Mouse (Mus musculus): ENCODE data around the gene Atcay. TPM values are rescaled to one million over a fixed set of nuclear protein-coding genes. Genes with fewer than 3 reads are reported as not detected.

Atcay gene
- total and polyA plus RNA-seq, 3 experiments, result 0.06 to 0.08 TPM; not detected in 1

DNA sequence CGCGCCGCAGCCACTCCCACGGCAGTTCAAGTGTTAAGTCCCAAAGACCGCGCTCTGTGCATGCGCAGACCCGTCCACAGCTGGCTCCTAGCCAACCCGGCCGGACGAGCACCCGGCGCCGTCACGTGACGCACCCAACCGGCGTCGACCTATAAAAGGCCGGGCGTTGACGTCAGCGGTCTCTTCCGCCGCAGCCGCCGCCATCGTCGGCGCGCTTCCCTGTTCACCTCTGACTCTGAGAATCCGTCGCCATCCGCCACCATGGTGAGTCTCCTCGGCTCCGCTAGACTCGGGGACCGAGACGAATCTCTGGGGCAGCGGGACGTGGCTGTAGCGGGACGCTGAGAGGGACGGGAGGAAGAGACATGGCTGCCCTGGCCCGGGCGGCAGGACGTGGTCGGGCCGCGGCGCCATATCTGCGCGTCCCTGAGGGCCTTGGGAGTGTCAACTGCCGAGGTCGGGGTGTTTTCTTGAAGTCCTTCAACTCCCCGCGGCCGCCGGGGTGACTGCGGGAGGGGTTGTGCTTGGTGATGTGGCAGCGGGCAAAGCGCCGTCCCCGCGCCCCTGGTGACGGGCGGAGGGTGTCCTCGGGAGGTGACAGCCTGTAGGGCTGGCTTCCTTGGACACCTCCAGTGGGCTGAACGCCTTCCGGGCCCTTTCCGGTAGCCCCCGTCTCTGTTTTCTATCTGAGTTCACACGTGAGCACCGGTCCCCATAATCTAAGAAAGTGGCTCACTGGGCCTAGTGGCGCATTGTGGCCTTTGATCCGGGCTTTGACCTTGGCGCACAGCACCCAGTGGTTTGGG, 54.0 kb downstream of the Atcay start, which contains the start of gene Eef2:
Eef2 (plus strand) TSS at position 166 of the 806 bp plus-strand sequence.
- Histone ChIP-seq H3K79me2 (replicated peaks; ENCODE audit: control insufficient read depth, extremely low read depth, insufficient read depth, poor library complexity, severe bottlenecking) (peaks cover 39% of the 10 kb centered on the region), H3K27me3 (replicated peaks) (no peaks in the 10 kb centered on the region), H3K36me3 (replicated peaks in 1 of 2; ENCODE audit: control insufficient read depth in 1 of 2, insufficient read depth in 1 of 2, low read length in 1 of 2) (peaks cover 44 to 45% of the 10 kb centered on the region in 2 experiments), H3K27ac (ENCODE audit: insufficient read depth, low read depth) (peak within 1 kb of the TSS; percentile 84), H3K4me3 (replicated peaks in 1 of 3; ENCODE audit: low read depth in 2 of 3, low read length in 2 of 3, poor library complexity in 1 of 3) (peak within 1 kb of the TSS; percentile 96 to 99 (median 99)), H3K9me3 (replicated peaks; ENCODE audit: low read length) (no peaks in the 10 kb centered on the region), H3K4me1 (ENCODE audit: control insufficient read depth in 1 of 2, insufficient read depth in 2 of 2) (peaks cover 22 to 47% of the 10 kb centered on the region in 2 experiments), H3K9ac (ENCODE audit: insufficient read depth, low read depth) (peak within 1 kb of the TSS; percentile 98), H3K4me2 (ENCODE audit: insufficient read depth, low read depth, poor library complexity, severe bottlenecking) (peak within 1 kb of the TSS; percentile 93)
- peak; percentile 97 for DNase-seq (ENCODE audit: extremely low read depth)
- TF ChIP-seq MYC (IDR thresholded peaks at IDR 0.05; ENCODE audit: low read depth, low read length) (peak; percentile 98), TBP (conservative IDR thresholded peaks at IDR 0.05; ENCODE audit: low read depth, low read length) (peak; percentile 97), ZNF384 (IDR thresholded peaks at IDR 0.05; ENCODE audit: low read depth, low read length) (no peak), ZC3H11A (IDR thresholded peaks at IDR 0.05; ENCODE audit: low read depth, low read length) (no peak), BHLHE40 (IDR thresholded peaks at IDR 0.05; ENCODE audit: low read depth, low read length) (peak; percentile 94), NRF1 (IDR thresholded peaks at IDR 0.05; ENCODE audit: low read depth, low read length) (peak; percentile 92), MAX (IDR thresholded peaks at IDR 0.05; ENCODE audit: low read length) (peak; percentile 99), HCFC1 (IDR thresholded peaks at IDR 0.05; ENCODE audit: low read depth, low read length) (peak; percentile 75), MAFK (IDR thresholded peaks at IDR 0.05; ENCODE audit: insufficient replicate concordance, low read length) (no peak), ETS1 (conservative IDR thresholded peaks at IDR 0.05; ENCODE audit: low read depth, low read length) (peak; percentile 55), NELFE (IDR thresholded peaks at IDR 0.05; ENCODE audit: low read depth, low read length) (peak; percentile 99), POLR2A (IDR thresholded peaks at IDR 0.05; ENCODE audit: low read depth, low read length) (peak; percentile 99), POLR2AphosphoS2 (IDR thresholded peaks at IDR 0.05; ENCODE audit: low read depth, low read length) (peak; percentile 97), TCF12 (IDR thresholded peaks at IDR 0.05; ENCODE audit: low read depth, low read length) (peak; percentile 99), ZMIZ1 (IDR thresholded peaks at IDR 0.05; ENCODE audit: low read depth, low read length) (peak; percentile 98), JUND (conservative IDR thresholded peaks at IDR 0.05; ENCODE audit: low read depth, low read length) (no peak), KAT2A (IDR thresholded peaks at IDR 0.05; ENCODE audit: insufficient replicate concordance, low read length) (peak; percentile 94), MXI1 (IDR thresholded peaks at IDR 0.05; ENCODE audit: low read depth, low read length) (peak; percentile 84), RCOR1 (conservative IDR thresholded peaks at IDR 0.05; ENCODE audit: low read depth, low read length) (no peak), MAZ (IDR thresholded peaks at IDR 0.05; ENCODE audit: low read depth, low read length) (peak; percentile 67; the same call in 1 of the 2 replicates), MEF2A (IDR thresholded peaks at IDR 0.05; ENCODE audit: borderline replicate concordance, low read depth, low read length) (peak; percentile 69), CTCF (conservative IDR thresholded peaks at IDR 0.05 in 1 of 2, IDR thresholded peaks at IDR 0.05 in 1 of 2; ENCODE audit: low read depth in 2 of 2, low read length in 2 of 2) (no peak), IRF4 (IDR thresholded peaks at IDR 0.05; ENCODE audit: low read depth, low read length) (peak; percentile 28; the same call in 1 of the 2 replicates), ELF1 (IDR thresholded peaks at IDR 0.05; ENCODE audit: low read depth, low read length) (peak; percentile 74), CHD2 (IDR thresholded peaks at IDR 0.05; ENCODE audit: low read length) (peak; percentile 44; the same call in 1 of the 2 replicates), USF1 (IDR thresholded peaks at IDR 0.05; ENCODE audit: low read depth, low read length) (peak; percentile 100), USF2 (conservative IDR thresholded peaks at IDR 0.05; ENCODE audit: low read depth, low read length) (peak; percentile 98), SIN3A (IDR thresholded peaks at IDR 0.05; ENCODE audit: low read length) (peak; percentile 71; the same call in 1 of the 2 replicates), CHD1 (IDR thresholded peaks at IDR 0.05; ENCODE audit: low read depth, low read length) (peak; percentile 73; the same call in 1 of the 2 replicates)
- in situ Hi-C loops (cut with MboI; ENCODE audit: low pct_ligation_motif_present, low pct_unique_long_range_greater_than_20kb, low sequenced_read_pairs) (loop anchor here (10.0 kb wide), 1 partner anchor 102 kb away; the partner anchor contains the start of gene Thop1), dilution Hi-C loops (cut with MboI; ENCODE audit: extremely low pct_ligation_motif_present, extremely low pct_unique_long_range_greater_than_20kb, low sequenced_read_pairs) (no loop called here)

Measured in CH12.LX (cell line).